Mouse (Mus musculus) left cerebral cortex, adult 11 months (tissue): ENCODE results near the gene Ctnnbl1.

Experiments
- DNase-seq: peaks from one replicate; pipeline ENCODE4 v3.0.0; 2022; ENCODE audit warnings: low spot score

Gene Ctnnbl1

DNA sequence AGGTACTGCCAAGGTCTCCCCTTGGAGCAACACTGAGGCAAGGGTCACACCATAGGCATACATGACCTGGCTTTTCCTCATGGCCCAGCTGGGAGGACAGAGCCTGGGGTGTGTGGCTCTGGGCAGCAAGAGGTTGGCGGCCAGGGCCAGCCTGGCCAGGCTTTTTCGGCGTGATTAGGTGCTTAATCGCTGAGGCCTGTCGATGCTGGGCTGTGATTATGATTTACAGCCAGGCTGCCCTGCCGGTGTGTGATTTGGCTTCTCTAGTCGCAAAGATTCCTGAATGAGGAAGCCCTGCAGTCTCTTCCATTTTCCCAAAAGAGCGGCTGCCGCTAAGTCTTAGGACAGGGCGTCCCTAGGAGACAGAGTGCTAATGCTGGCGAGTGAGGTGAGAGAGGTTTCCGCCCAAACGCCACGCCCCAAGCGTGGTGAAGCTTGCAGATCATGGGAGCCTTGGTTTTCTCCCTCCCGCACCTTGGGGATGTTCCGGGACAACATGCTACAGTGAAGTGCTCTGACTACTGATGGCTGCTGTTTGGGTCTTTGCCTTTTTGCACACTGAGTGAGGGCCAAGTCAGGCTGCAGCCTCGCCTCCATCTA, 203.5 kb downstream of the Ctnnbl1 start:
- DNase-seq: no peak
